Mouse (Mus musculus) thymus, postnatal 0 days (tissue): Measurements from ENCODE around the gene Terf2ip. TPM values are rescaled to one million over a fixed set of nuclear protein-coding genes. Genes with fewer than 3 reads are reported as not detected.

Experiments used
- DNase-seq: peaks from one replicate; pipeline ENCODE4 v3.0.0-alpha.2; 2015; ENCODE audit warnings: low spot score
- polyA plus RNA-seq: library from polyadenylated mRNA; unstranded; fragments of >200 nt; fragmentation: Nextera tagmentation; extraction: Ambion mirVana; gene quantifications from 2 replicates; pipeline ENCODE4 v1.2.1, GENCODE M21; 2015

Terf2ip gene
- polyA plus RNA-seq, 1 experiment from 2014 or later: 16.8 TPM

- no peak for DNase-seq
Observed at GRCm38 (mm10) chr8:112009558-112009957, 1.6 kb upstream of the Terf2ip start.

- DNase-seq: peak; percentile 31
Observed at GRCm38 (mm10) chr8:112011816-112012242, 631 bp downstream of the Terf2ip start.

- DNase-seq: no peak
Observed at GRCm38 (mm10) chr8:112014936-112015335, 3.7 kb downstream of the Terf2ip start, which contains the start of gene Gm6793. Gene Gm6793, minus strand, starts transcription at chr8:112015036.

- no peak for DNase-seq
Observed at GRCm38 (mm10) chr8:112029455-112029854, 18.3 kb downstream of the Terf2ip start.

- no peak for DNase-seq
Observed at GRCm38 (mm10) chr8:112030663-112031062, 19.5 kb downstream of the Terf2ip start.

- no peak for DNase-seq
Observed at GRCm38 (mm10) chr8:112033071-112033470, 21.9 kb downstream of the Terf2ip start.

- peak; percentile 71 for DNase-seq
Observed at GRCm38 (mm10) chr8:112034603-112035002, 23.4 kb downstream of the Terf2ip start.

- no peak for DNase-seq
Observed at GRCm38 (mm10) chr8:112037521-112037920, 26.3 kb downstream of the Terf2ip start.

GRCm38 (mm10) chr8:112045182-112045581, 34.0 kb downstream of the Terf2ip start:
- no peak for DNase-seq

- DNase-seq: peak; percentile 78
Observed at GRCm38 (mm10) chr8:112045896-112046295, 34.7 kb downstream of the Terf2ip start.

GRCm38 (mm10) chr8:112048293-112048692, 37.1 kb downstream of the Terf2ip start:
- no peak for DNase-seq

- DNase-seq: no peak
Observed at GRCm38 (mm10) chr8:112049984-112050383, 38.8 kb downstream of the Terf2ip start.

GRCm38 (mm10) chr8:112051537-112051936, 40.3 kb downstream of the Terf2ip start:
- DNase-seq: no peak

- no peak for DNase-seq
Observed at GRCm38 (mm10) chr8:112054456-112054855, 43.3 kb downstream of the Terf2ip start.

GRCm38 (mm10) chr8:112061372-112061771, 50.2 kb downstream of the Terf2ip start:
- DNase-seq: peak; percentile 56

Other genes with a start within 250 kb of the Terf2ip start
- gene Cfdp1, start 157.1 kb upstream of the Terf2ip start, polyA plus RNA-seq: 105 and 119 TPM in 2 replicates
- gene Tmem170, start 134.6 kb upstream of the Terf2ip start, polyA plus RNA-seq: 5.2 and 6.1 TPM in 2 replicates
- 0.09 and 0.27 TPM in 2 replicates for gene Chst5, start 101.0 kb upstream of the Terf2ip start, polyA plus RNA-seq
- 1.5 and 2.2 TPM in 2 replicates for gene Tmem231, start 77.5 kb upstream of the Terf2ip start, polyA plus RNA-seq
- gene Gabarapl2, start 70.7 kb upstream of the Terf2ip start, polyA plus RNA-seq: 278 and 281 TPM in 2 replicates
- 4.6 and 5.4 TPM in 2 replicates for gene Adat1, start 19.1 kb upstream of the Terf2ip start, polyA plus RNA-seq
- gene Kars, start 75 bp upstream of the Terf2ip start, polyA plus RNA-seq: 169 and 186 TPM in 2 replicates
- 0.23 and 0.53 TPM in 2 replicates for gene Gm6793, start 3.6 kb downstream of the Terf2ip start, polyA plus RNA-seq